Mouse (Mus musculus): ENCODE results near the gene Gm35549. TPM values are rescaled to one million over a fixed set of nuclear protein-coding genes. Genes with fewer than 3 reads are reported as not detected.

The Gm35549 gene
- polyA plus RNA-seq, 1 experiment from 2014 or later, result 0.72 TPM

DNA sequence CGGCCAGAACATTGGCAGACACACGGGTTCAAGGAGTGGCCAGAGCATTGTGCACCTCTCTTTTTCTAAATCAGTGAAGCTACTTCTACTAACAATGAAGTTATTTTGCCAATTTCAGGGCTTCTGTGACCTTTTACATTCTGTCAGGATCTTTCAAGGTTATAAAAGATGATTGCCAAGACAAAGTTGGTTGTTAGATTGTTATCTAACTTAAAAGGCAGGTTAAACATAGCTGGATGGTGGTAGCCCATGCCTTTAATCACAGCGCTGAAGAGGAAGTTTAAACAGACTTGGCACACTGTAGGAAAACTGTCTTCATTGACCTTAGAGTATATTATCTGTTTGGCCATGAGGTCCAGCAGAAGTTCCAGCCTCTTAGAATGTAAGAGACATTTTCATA is 1.8 kb upstream of the Gm35549 start:
- Histone ChIP-seq H3K36me3 (ENCODE audit: control insufficient read depth, insufficient read depth, low read length) (peaks cover 11% of the 10 kb centered on the region; the same call in 1 of the 2 replicates), H3K4me1 (ENCODE audit: control insufficient read depth, insufficient read depth, low read length) (no peaks in the 10 kb centered on the region), H3K9ac (replicated peaks; ENCODE audit: low read depth, low read length) (no peak overlapping the region), H3K27me3 (ENCODE audit: control insufficient read depth, insufficient read depth, low read length) (no peaks in the 10 kb centered on the region), H3K27ac (ENCODE audit: low read length) (no peak overlapping the region), H3K4me2 (replicated peaks; ENCODE audit: low read depth, low read length) (no peak overlapping the region), H3K4me3 (ENCODE audit: low read depth, low read length) (no peak overlapping the region), H3K9me3 (ENCODE audit: control insufficient read depth, low read depth, low read length) (peaks cover 9% of the 10 kb centered on the region; the same call in 1 of the 2 replicates)
- WGBS, result 81% methylated on average over 3 of the region's 3 CpGs
- no peak for ATAC-seq (ENCODE audit: insufficient number of reproducible peaks, insufficient read depth, low FRiP score, low read depth)

DNA sequence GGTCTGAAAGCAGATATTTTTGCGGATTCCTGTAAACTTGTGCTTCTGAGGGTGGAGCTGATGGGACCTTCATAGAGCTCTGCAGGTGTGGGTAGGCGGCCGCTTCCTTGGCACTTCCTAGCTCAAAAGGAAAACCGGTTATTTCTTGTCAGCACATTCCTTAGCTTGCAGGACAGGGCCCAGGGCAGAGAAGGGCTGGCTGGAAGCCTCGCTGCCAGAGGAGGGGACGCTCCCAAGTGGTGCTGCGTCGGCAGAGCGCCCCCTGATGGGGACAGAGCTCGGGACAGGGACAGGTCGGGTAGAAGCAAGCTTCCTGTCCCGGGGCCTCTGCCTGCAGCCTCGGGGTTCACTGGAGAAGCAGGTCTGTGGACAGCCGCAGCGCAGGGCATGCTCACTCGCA is 6.2 kb downstream of the Gm35549 start:
- no peak overlapping the region for H3K4me3 ChIP-seq (ENCODE audit: low read depth, low read length)
- peak; percentile 71 for ATAC-seq (ENCODE audit: insufficient number of reproducible peaks, insufficient read depth, low FRiP score, low read depth)
- no peaks in the 10 kb centered on the region for H3K9me3 ChIP-seq (ENCODE audit: control insufficient read depth, low read depth, low read length)
- H3K27me3 ChIP-seq (ENCODE audit: control insufficient read depth, insufficient read depth, low read length), result no peaks in the 10 kb centered on the region
- no peak overlapping the region; the same call in 1 of the 2 replicates for H3K4me2 ChIP-seq (replicated peaks; ENCODE audit: low read depth, low read length)
- H3K27ac ChIP-seq (ENCODE audit: low read length), result peak overlapping the region; percentile 6; the same call in 1 of the 2 replicates
- 30% methylated on average over 16 of the region's 16 CpGs for WGBS
- H3K9ac ChIP-seq (replicated peaks; ENCODE audit: low read depth, low read length), result no peak overlapping the region
- no peaks in the 10 kb centered on the region; the same call in 1 of the 2 replicates for H3K36me3 ChIP-seq (ENCODE audit: control insufficient read depth, insufficient read depth, low read length)
- H3K4me1 ChIP-seq (ENCODE audit: control insufficient read depth, insufficient read depth, low read length), result no peaks in the 10 kb centered on the region

DNA sequence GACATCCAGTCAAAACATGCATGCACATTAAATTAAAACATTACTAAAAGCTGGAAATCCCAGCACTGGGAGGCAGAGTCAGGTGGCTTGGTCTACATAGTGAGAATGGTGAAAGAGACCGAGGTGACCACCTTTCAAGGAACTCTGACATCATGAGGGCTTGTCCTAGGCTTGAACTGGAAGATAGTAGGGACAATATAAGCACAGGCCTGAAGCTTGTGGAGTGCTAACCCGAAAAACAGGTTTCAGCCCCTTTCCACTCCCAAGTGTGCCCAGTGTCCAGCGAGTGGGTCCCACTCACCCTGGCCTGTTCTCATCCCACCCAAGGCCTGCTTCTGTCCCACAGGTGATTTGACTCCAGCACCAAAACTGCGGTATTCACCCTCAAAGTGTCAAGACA is 6.6 kb downstream of the Gm35549 start:
- no peak overlapping the region for H3K9ac ChIP-seq (replicated peaks; ENCODE audit: low read depth, low read length)
- no peaks in the 10 kb centered on the region; the same call in 1 of the 2 replicates for H3K36me3 ChIP-seq (ENCODE audit: control insufficient read depth, insufficient read depth, low read length)
- H3K4me2 ChIP-seq (replicated peaks; ENCODE audit: low read depth, low read length), result no peak overlapping the region
- no peak overlapping the region for H3K4me3 ChIP-seq (ENCODE audit: low read depth, low read length)
- no peaks in the 10 kb centered on the region for H3K27me3 ChIP-seq (ENCODE audit: control insufficient read depth, insufficient read depth, low read length)
- peak overlapping the region; percentile 35; the same call in 1 of the 2 replicates for H3K27ac ChIP-seq (ENCODE audit: low read length)
- H3K4me1 ChIP-seq (ENCODE audit: control insufficient read depth, insufficient read depth, low read length), result no peaks in the 10 kb centered on the region
- H3K9me3 ChIP-seq (ENCODE audit: control insufficient read depth, low read depth, low read length), result no peaks in the 10 kb centered on the region
- peak; percentile 25; the same call in 1 of the 2 replicates for ATAC-seq (ENCODE audit: insufficient number of reproducible peaks, insufficient read depth, low FRiP score, low read depth)
- WGBS, result 76% methylated on average over 4 of the region's 4 CpGs

DNA sequence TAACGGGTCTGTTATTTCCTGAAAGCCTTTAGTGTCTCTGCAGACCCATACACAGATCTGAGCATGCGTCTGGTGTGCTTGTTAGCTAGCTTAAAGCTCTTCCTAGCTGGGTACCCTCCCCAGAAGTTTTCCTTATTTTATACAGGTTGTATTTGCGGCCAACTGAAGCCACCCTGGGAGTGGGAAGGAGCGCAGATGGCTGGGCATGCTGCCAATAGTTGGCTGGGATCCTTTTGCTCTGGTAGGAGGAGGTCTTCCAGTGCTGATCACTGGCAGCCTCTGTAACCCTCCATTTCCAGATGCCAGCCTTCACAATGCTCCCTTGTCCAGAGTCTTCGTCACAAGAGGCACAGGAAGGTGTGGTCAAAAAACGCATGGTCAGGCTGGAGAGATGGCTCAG is 7.0 kb downstream of the Gm35549 start:
- Histone ChIP-seq H3K4me1 (ENCODE audit: control insufficient read depth, insufficient read depth, low read length) (no peaks in the 10 kb centered on the region), H3K9ac (replicated peaks; ENCODE audit: low read depth, low read length) (no peak overlapping the region), H3K36me3 (ENCODE audit: control insufficient read depth, insufficient read depth, low read length) (no peaks in the 10 kb centered on the region; the same call in 1 of the 2 replicates), H3K27me3 (ENCODE audit: control insufficient read depth, insufficient read depth, low read length) (no peaks in the 10 kb centered on the region), H3K27ac (ENCODE audit: low read length) (peak overlapping the region; percentile 35; the same call in 1 of the 2 replicates), H3K4me2 (replicated peaks; ENCODE audit: low read depth, low read length) (no peak overlapping the region), H3K9me3 (ENCODE audit: control insufficient read depth, low read depth, low read length) (no peaks in the 10 kb centered on the region), H3K4me3 (ENCODE audit: low read depth, low read length) (no peak overlapping the region)
- 35% methylated on average over 6 of the region's 6 CpGs for WGBS
- peak; percentile 70; the same call in 1 of the 2 replicates for ATAC-seq (ENCODE audit: insufficient number of reproducible peaks, insufficient read depth, low FRiP score, low read depth)

DNA sequence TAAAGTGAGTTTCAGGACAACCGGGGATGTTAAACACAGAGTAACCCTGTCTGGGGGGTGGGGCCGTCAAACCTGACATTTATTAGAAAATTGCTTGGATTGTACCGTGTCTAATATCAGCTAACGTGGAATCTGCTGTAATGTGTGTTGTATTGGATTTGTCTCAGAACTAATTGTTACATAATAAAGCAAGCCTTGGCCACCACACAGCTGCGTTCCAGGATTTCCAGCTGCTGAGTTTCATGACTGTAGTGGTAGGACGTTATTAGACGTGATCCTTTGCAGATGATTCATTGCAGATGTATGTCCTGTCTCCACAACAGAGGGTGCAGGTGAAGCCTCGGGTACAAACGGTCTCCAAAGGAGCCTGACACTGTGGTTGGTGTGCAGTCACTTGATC is 7.7 kb downstream of the Gm35549 start:
- Histone ChIP-seq H3K9ac (replicated peaks; ENCODE audit: low read depth, low read length) (no peak overlapping the region), H3K27ac (ENCODE audit: low read length) (peak overlapping the region; percentile 35; the same call in 1 of the 2 replicates), H3K4me3 (ENCODE audit: low read depth, low read length) (no peak overlapping the region), H3K4me1 (ENCODE audit: control insufficient read depth, insufficient read depth, low read length) (no peaks in the 10 kb centered on the region), H3K9me3 (ENCODE audit: control insufficient read depth, low read depth, low read length) (no peaks in the 10 kb centered on the region), H3K36me3 (ENCODE audit: control insufficient read depth, insufficient read depth, low read length) (no peaks in the 10 kb centered on the region; the same call in 1 of the 2 replicates), H3K27me3 (ENCODE audit: control insufficient read depth, insufficient read depth, low read length) (no peaks in the 10 kb centered on the region), H3K4me2 (replicated peaks; ENCODE audit: low read depth, low read length) (no peak overlapping the region)
- WGBS, result 69% methylated on average over 9 of the region's 9 CpGs
- ATAC-seq (ENCODE audit: insufficient number of reproducible peaks, insufficient read depth, low FRiP score, low read depth), result no peak

DNA sequence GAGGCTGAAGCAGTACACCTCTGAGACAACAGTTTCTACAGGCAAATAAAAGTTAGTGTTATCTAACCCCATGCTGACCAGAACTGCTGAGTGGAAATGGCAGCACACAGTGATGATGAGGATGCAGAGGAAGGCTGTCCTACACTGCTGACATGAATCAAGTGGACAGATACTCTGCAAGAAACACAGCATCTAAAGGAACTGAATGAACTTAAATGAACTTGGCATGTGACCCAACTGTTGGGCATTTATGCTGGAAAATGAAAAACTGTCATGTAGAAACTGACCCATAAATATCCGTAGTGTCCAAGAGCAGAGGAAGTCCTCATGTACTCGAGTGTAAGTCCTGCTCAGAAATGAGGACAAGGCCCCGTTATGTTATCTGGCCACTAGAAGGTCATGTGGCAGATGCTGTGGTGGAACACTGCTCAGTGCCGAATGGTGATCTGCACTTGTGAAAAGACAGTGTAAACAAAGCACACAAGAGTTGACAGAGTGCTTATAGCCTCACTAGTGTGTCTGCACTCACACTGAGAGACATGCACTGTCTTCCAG is 13.9 kb downstream of the Gm35549 start:
- ATAC-seq (ENCODE audit: insufficient number of reproducible peaks, insufficient read depth, low FRiP score, low read depth), result no peak
- Histone ChIP-seq H3K4me2 (replicated peaks; ENCODE audit: low read depth, low read length) (no peak overlapping the region), H3K4me1 (ENCODE audit: control insufficient read depth, insufficient read depth, low read length) (no peaks in the 10 kb centered on the region), H3K36me3 (ENCODE audit: control insufficient read depth, insufficient read depth, low read length) (peaks cover 11% of the 10 kb centered on the region), H3K27me3 (ENCODE audit: control insufficient read depth, insufficient read depth, low read length) (no peaks in the 10 kb centered on the region), H3K9me3 (ENCODE audit: control insufficient read depth, low read depth, low read length) (no peaks in the 10 kb centered on the region), H3K9ac (replicated peaks; ENCODE audit: low read depth, low read length) (no peak overlapping the region), H3K27ac (ENCODE audit: low read length) (no peak overlapping the region), H3K4me3 (ENCODE audit: low read depth, low read length) (no peak overlapping the region)
- 73% methylated on average over 4 of the region's 4 CpGs for WGBS

DNA sequence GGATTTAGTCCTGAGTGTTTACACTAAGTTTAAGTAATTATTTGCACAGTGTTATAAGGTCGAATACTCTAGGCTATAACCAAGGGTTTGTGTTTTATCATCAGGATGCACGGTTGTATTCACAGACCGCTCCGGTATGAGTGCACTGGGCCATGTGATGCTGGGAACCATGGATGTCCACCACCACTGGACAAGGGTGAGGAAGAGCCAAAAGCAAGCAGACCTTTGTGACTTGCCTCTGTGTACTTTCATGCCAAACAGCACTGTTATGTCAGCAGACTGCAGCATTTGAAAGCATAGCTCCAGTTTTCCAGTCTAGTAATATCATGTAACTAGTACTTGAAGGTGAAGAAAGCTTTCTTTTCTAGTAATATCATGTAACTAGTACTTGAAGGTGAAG is 17.1 kb downstream of the Gm35549 start:
- no peak overlapping the region for H3K9ac ChIP-seq (replicated peaks; ENCODE audit: low read depth, low read length)
- H3K4me1 ChIP-seq (ENCODE audit: control insufficient read depth, insufficient read depth, low read length), result no peaks in the 10 kb centered on the region
- no peaks in the 10 kb centered on the region for H3K27me3 ChIP-seq (ENCODE audit: control insufficient read depth, insufficient read depth, low read length)
- no peak overlapping the region for H3K4me3 ChIP-seq (ENCODE audit: low read depth, low read length)
- ATAC-seq (ENCODE audit: insufficient number of reproducible peaks, insufficient read depth, low FRiP score, low read depth), result no peak
- no peak overlapping the region for H3K4me2 ChIP-seq (replicated peaks; ENCODE audit: low read depth, low read length)
- peaks cover 17% of the 10 kb centered on the region for H3K36me3 ChIP-seq (ENCODE audit: control insufficient read depth, insufficient read depth, low read length)
- 69% methylated on average over 4 of the region's 4 CpGs for WGBS
- no peak overlapping the region for H3K27ac ChIP-seq (ENCODE audit: low read length)
- no peaks in the 10 kb centered on the region for H3K9me3 ChIP-seq (ENCODE audit: control insufficient read depth, low read depth, low read length)

DNA sequence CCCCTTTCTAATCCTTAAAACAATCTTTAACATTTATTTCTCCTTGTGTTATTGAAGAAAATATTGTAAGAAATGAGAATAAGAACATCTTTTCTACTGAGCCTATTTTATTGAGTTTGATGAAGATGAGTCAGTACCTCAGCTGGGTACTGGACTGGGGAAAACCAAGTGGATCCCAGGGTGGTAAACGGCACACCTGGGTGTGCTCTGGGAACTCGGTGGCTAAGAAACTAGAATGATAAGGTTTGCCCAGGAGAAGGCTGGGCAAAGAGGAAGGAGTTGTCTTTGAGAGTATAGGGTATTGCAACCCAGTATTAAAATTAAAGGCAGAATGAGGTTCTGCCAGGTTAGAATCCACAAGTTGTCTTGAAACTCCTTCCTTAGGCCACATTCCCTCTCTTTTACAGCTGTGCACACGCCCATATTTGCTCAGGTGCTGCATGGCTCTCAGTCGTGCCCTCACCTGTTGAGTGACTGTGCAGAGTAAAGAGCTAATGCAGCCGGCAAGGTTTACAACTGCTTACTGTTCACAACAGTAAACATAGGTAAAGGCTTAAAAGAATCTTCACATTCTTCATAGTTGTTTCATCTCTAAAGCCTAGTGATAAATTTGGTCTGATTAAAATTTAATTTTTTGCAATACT is 20.3 kb downstream of the Gm35549 start:
- 71% methylated on average over 5 of the region's 5 CpGs for WGBS
- ATAC-seq (ENCODE audit: insufficient number of reproducible peaks, insufficient read depth, low FRiP score, low read depth), result no peak

More for the DNA sequence above, 20.3 kb downstream of the Gm35549 start:
- H3K4me3 ChIP-seq (ENCODE audit: low read depth, low read length), result no peak overlapping the region
- no peak overlapping the region for H3K4me2 ChIP-seq (replicated peaks; ENCODE audit: low read depth, low read length)
- H3K27ac ChIP-seq (ENCODE audit: low read length), result no peak overlapping the region
- no peaks in the 10 kb centered on the region for H3K9me3 ChIP-seq (ENCODE audit: control insufficient read depth, low read depth, low read length)
- H3K9ac ChIP-seq (replicated peaks; ENCODE audit: low read depth, low read length), result no peak overlapping the region
- H3K36me3 ChIP-seq (ENCODE audit: control insufficient read depth, insufficient read depth, low read length), result peaks cover 17% of the 10 kb centered on the region
- no peaks in the 10 kb centered on the region for H3K27me3 ChIP-seq (ENCODE audit: control insufficient read depth, insufficient read depth, low read length)
- H3K4me1 ChIP-seq (ENCODE audit: control insufficient read depth, insufficient read depth, low read length), result no peaks in the 10 kb centered on the region
